8 mouse cellular contexts compared by ENCODE assay signal in genomic region chr11:65475302-65475701, GRCm38 (mm10).
DNase-seq lines count a peak whose midpoint lies in the region; ATAC-seq and TF ChIP-seq lines count a peak whose summit lies in the region.

No protein-coding gene starts in this region.

- H3K36me3 ChIP-seq in hindbrain, embryonic 15.5 days: no peaks in the 10 kb centered on the region
- H3K36me3 ChIP-seq in hindbrain, embryonic 14.5 days (replicated peaks; ENCODE audit: control insufficient read depth, insufficient read depth): no peaks in the 10 kb centered on the region
- H3K36me3 ChIP-seq in heart, embryonic 14.5 days (ENCODE audit: control insufficient read depth, insufficient read depth, low read length): no peaks in the 10 kb centered on the region
- H3K36me3 ChIP-seq in lung, postnatal 0 days (ENCODE audit: insufficient read depth, low read length): no peaks in the 10 kb centered on the region
- H3K36me3 ChIP-seq in stomach, postnatal 0 days (ENCODE audit: control insufficient read depth, insufficient read depth, low read length): no peaks in the 10 kb centered on the region

- no peak overlapping the region for H3K27ac ChIP-seq in hindbrain, embryonic 15.5 days (replicated peaks)
- no peak overlapping the region for H3K27ac ChIP-seq in hindbrain, embryonic 14.5 days
- 0 out of 4 replicates have a peak overlapping the region, but pooled peaks of 1 of the 2 experiments have one; percentile 4 for H3K27ac ChIP-seq in heart, embryonic 14.5 days (replicated peaks in 1 of 2; ENCODE audit: control insufficient read depth in 1 of 2, insufficient read depth in 1 of 2, low read depth in 2 of 2, low read length in 2 of 2)
- no peak overlapping the region for H3K27ac ChIP-seq in lung, postnatal 0 days (ENCODE audit: low read length)
- no peak overlapping the region for H3K27ac ChIP-seq in stomach, postnatal 0 days (replicated peaks)

- DNase-seq in hindbrain, embryonic 14.5 days (ENCODE audit: low spot score): no peak
- DNase-seq in cerebellum, adult 8-10 months: peak; percentile 71
- DNase-seq in layer of hippocampus, adult 18-20 months (ENCODE audit: low spot score in 2 of 2): peak; percentile 80 to 94
- peak; percentile 79 for DNase-seq in lung, postnatal 0 days (ENCODE audit: low spot score)
- DNase-seq in stomach, postnatal 0 days (ENCODE audit: low spot score): peak; percentile 37
- DNase-seq in neural tube, embryonic 10.5 days (ENCODE audit: extremely low spot score, low spot score): no peak

- 61% methylated on average over 12 of the region's 12 CpGs for WGBS in hindbrain, embryonic 15.5 days
- 79% methylated on average over 12 of the region's 12 CpGs for WGBS in hindbrain, embryonic 14.5 days
- 51% methylated on average over 12 of the region's 12 CpGs for WGBS in heart, embryonic 14.5 days
- 50% methylated on average over 12 of the region's 12 CpGs for WGBS in lung, postnatal 0 days
- 55% methylated on average over 12 of the region's 12 CpGs for WGBS in stomach, postnatal 0 days

- H3K4me2 ChIP-seq in hindbrain, embryonic 15.5 days: no peak overlapping the region
- no peak overlapping the region for H3K4me2 ChIP-seq in hindbrain, embryonic 14.5 days (replicated peaks)
- no peak overlapping the region for H3K4me2 ChIP-seq in heart, embryonic 14.5 days (ENCODE audit: low read length)
- H3K4me2 ChIP-seq in lung, postnatal 0 days (replicated peaks; ENCODE audit: low read depth, low read length): no peak overlapping the region
- no peak overlapping the region for H3K4me2 ChIP-seq in stomach, postnatal 0 days (replicated peaks; ENCODE audit: low read depth)

- no peak overlapping the region for H3K4me3 ChIP-seq in hindbrain, embryonic 15.5 days
- no peak overlapping the region for H3K4me3 ChIP-seq in hindbrain, embryonic 14.5 days (replicated peaks; ENCODE audit: low read length)
- H3K4me3 ChIP-seq in heart, embryonic 14.5 days (ENCODE audit: control insufficient read depth in 1 of 2, insufficient read depth in 1 of 2, low read depth in 1 of 2, low read length in 2 of 2): no peak overlapping the region
- no peak overlapping the region for H3K4me3 ChIP-seq in lung, postnatal 0 days (ENCODE audit: low read depth, low read length)
- H3K4me3 ChIP-seq in stomach, postnatal 0 days (ENCODE audit: low read depth, low read length): no peak overlapping the region

- no peaks in the 10 kb centered on the region for H3K4me1 ChIP-seq in hindbrain, embryonic 15.5 days (replicated peaks)
- no peaks in the 10 kb centered on the region for H3K4me1 ChIP-seq in hindbrain, embryonic 14.5 days (replicated peaks; ENCODE audit: control insufficient read depth, insufficient read depth, low read length)
- H3K4me1 ChIP-seq in heart, embryonic 14.5 days (ENCODE audit: control insufficient read depth in 2 of 2, insufficient read depth in 2 of 2, low read length in 2 of 2): peaks cover 2 to 5% of the 10 kb centered on the region in 2 experiments; a peak in 2 of 4 replicates
- H3K4me1 ChIP-seq in lung, postnatal 0 days (ENCODE audit: insufficient read depth, low read depth, low read length): no peaks in the 10 kb centered on the region; the same call in 1 of the 2 replicates
- H3K4me1 ChIP-seq in stomach, postnatal 0 days (replicated peaks; ENCODE audit: control insufficient read depth, insufficient read depth): no peaks in the 10 kb centered on the region; the same call in 1 of the 2 replicates

- no peak for TF ChIP-seq EP300 in lung, postnatal 0 days (IDR thresholded peaks at IDR 0.05)
- TF ChIP-seq EP300 in stomach, postnatal 0 days (optimal IDR thresholded peaks at IDR 0.05): no peak

- H3K27me3 ChIP-seq in hindbrain, embryonic 15.5 days: no peaks in the 10 kb centered on the region
- no peaks in the 10 kb centered on the region for H3K27me3 ChIP-seq in hindbrain, embryonic 14.5 days (ENCODE audit: control insufficient read depth, insufficient read depth, low read length)
- no peaks in the 10 kb centered on the region for H3K27me3 ChIP-seq in heart, embryonic 14.5 days (ENCODE audit: control insufficient read depth, insufficient read depth, low read length)
- H3K27me3 ChIP-seq in lung, postnatal 0 days (replicated peaks; ENCODE audit: insufficient read depth, low read length): no peaks in the 10 kb centered on the region
- H3K27me3 ChIP-seq in stomach, postnatal 0 days (ENCODE audit: control insufficient read depth, insufficient read depth, low read length): no peaks in the 10 kb centered on the region

- TF ChIP-seq CTCF in lung, postnatal 0 days (IDR thresholded peaks at IDR 0.05): peak; percentile 47
- peak; percentile 47 for TF ChIP-seq CTCF in stomach, postnatal 0 days (IDR thresholded peaks at IDR 0.05; ENCODE audit: low read depth)

- ATAC-seq in hindbrain, embryonic 15.5 days (ENCODE audit: low FRiP score, low read depth): peak; percentile 38; the same call in 1 of the 2 replicates
- no peak for ATAC-seq in hindbrain, embryonic 14.5 days (ENCODE audit: low FRiP score)
- peak; percentile 56 for ATAC-seq in heart, embryonic 14.5 days (ENCODE audit: insufficient number of reproducible peaks, insufficient read depth, low FRiP score, low read depth)
- peak; percentile 83 for ATAC-seq in lung, postnatal 0 days
- ATAC-seq in stomach, postnatal 0 days (ENCODE audit: low FRiP score, low TSS enrichment): no peak; the same call in 1 of the 2 replicates

- no peak overlapping the region for H3K9ac ChIP-seq in hindbrain, embryonic 15.5 days
- H3K9ac ChIP-seq in hindbrain, embryonic 14.5 days: no peak overlapping the region
- no peak overlapping the region for H3K9ac ChIP-seq in heart, embryonic 14.5 days (ENCODE audit: low read length)
- H3K9ac ChIP-seq in lung, postnatal 0 days (replicated peaks; ENCODE audit: low read depth): no peak overlapping the region
- H3K9ac ChIP-seq in stomach, postnatal 0 days (ENCODE audit: low read length): no peak overlapping the region

- H3K9me3 ChIP-seq in hindbrain, embryonic 15.5 days: no peaks in the 10 kb centered on the region
- H3K9me3 ChIP-seq in hindbrain, embryonic 14.5 days (ENCODE audit: control insufficient read depth, low read length): no peaks in the 10 kb centered on the region
- no peaks in the 10 kb centered on the region for H3K9me3 ChIP-seq in heart, embryonic 14.5 days (ENCODE audit: control insufficient read depth, low read length)
- H3K9me3 ChIP-seq in lung, postnatal 0 days (ENCODE audit: low read length): no peaks in the 10 kb centered on the region
- no peaks in the 10 kb centered on the region for H3K9me3 ChIP-seq in stomach, postnatal 0 days (ENCODE audit: control insufficient read depth, low read length)

Comparison
In these comparisons a context has a peak if more than half of its experiments do, and no peak if none do; other contexts are left out.
1. ATAC-seq: peak in hindbrain, embryonic 15.5 days (single experiment), heart, embryonic 14.5 days (single experiment) and lung, postnatal 0 days (single experiment); none in hindbrain, embryonic 14.5 days (single experiment) and stomach, postnatal 0 days (single experiment).
2. DNase-seq: peak in cerebellum, adult 8-10 months (single experiment), layer of hippocampus, adult 18-20 months (2 of 2), lung, postnatal 0 days (single experiment) and stomach, postnatal 0 days (single experiment); none in hindbrain, embryonic 14.5 days (single experiment) and neural tube, embryonic 10.5 days (single experiment).